Mouse (Mus musculus): ENCODE results near the gene Bcan. TPM values are rescaled to one million over a fixed set of nuclear protein-coding genes. Genes with fewer than 3 reads are reported as not detected.
A peak's percentile ranks its signal among the peaks of the same experiment; 100 is the strongest.

Gene Bcan
- polyA plus RNA-seq, 1 experiment from 2014 or later = not detected

DNA sequence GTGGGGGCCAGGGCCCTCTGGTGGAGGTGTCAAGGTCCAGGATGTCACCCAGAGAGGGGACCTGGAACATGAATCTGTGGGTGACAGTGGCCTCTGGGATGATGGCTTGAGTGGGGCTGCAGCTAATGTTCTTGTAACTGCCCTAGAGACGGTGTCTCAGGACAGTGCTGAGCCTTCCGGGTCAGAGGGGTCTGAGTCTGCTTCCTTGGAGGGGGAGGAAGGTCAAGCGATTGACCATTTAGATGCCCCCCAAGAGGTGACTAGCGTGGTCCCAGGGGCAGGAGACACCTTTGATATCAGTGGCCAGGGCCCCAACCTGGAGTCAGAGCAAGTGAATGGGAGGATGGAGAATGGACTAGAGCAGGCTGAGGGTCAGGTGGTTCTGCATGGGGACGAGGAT is 20.5 kb downstream of the Bcan start:
- Histone ChIP-seq H3K4me1 (ENCODE audit: control insufficient read depth, insufficient read depth, low read length) (peaks cover 66% of the 10 kb centered on the region), H3K9ac (ENCODE audit: low read depth, low read length) (no peak overlapping the region), H3K27me3 (ENCODE audit: control insufficient read depth, insufficient read depth, low read length) (no peaks in the 10 kb centered on the region), H3K36me3 (ENCODE audit: control insufficient read depth, insufficient read depth, low read length) (peaks cover 18% of the 10 kb centered on the region), H3K9me3 (ENCODE audit: control insufficient read depth, low read length) (no peaks in the 10 kb centered on the region), H3K4me3 (ENCODE audit: low read length) (no peak overlapping the region), H3K27ac (ENCODE audit: low read depth, low read length) (0 out of 2 replicates have a peak overlapping the region, but pooled peaks have one; percentile 56), H3K4me2 (replicated peaks; ENCODE audit: low read depth, low read length) (no peak overlapping the region)
- no peak for ATAC-seq (ENCODE audit: low FRiP score, low TSS enrichment)
- WGBS = 82% methylated on average over 5 of the region's 5 CpGs

GRCm38 (mm10) chr3:87974381-87974987 is 25.5 kb downstream of the Bcan start:
- Histone ChIP-seq H3K4me2 (replicated peaks; ENCODE audit: low read depth, low read length) (peak overlapping the region; percentile 96), H3K9me3 (ENCODE audit: control insufficient read depth, low read length) (no peaks in the 10 kb centered on the region), H3K4me3 (ENCODE audit: low read length) (peak overlapping the region; percentile 71), H3K36me3 (ENCODE audit: control insufficient read depth, insufficient read depth, low read length) (peaks cover 19% of the 10 kb centered on the region), H3K9ac (ENCODE audit: low read depth, low read length) (peak overlapping the region; percentile 82; the same call in 1 of the 2 replicates), H3K27me3 (ENCODE audit: control insufficient read depth, insufficient read depth, low read length) (no peaks in the 10 kb centered on the region), H3K4me1 (ENCODE audit: control insufficient read depth, insufficient read depth, low read length) (peaks cover 51% of the 10 kb centered on the region), H3K27ac (ENCODE audit: low read depth, low read length) (peak overlapping the region; percentile 37; the same call in 1 of the 2 replicates)
- WGBS = 30% methylated on average over 12 of the region's 12 CpGs
- ATAC-seq (ENCODE audit: low FRiP score, low TSS enrichment) = no peak

DNA sequence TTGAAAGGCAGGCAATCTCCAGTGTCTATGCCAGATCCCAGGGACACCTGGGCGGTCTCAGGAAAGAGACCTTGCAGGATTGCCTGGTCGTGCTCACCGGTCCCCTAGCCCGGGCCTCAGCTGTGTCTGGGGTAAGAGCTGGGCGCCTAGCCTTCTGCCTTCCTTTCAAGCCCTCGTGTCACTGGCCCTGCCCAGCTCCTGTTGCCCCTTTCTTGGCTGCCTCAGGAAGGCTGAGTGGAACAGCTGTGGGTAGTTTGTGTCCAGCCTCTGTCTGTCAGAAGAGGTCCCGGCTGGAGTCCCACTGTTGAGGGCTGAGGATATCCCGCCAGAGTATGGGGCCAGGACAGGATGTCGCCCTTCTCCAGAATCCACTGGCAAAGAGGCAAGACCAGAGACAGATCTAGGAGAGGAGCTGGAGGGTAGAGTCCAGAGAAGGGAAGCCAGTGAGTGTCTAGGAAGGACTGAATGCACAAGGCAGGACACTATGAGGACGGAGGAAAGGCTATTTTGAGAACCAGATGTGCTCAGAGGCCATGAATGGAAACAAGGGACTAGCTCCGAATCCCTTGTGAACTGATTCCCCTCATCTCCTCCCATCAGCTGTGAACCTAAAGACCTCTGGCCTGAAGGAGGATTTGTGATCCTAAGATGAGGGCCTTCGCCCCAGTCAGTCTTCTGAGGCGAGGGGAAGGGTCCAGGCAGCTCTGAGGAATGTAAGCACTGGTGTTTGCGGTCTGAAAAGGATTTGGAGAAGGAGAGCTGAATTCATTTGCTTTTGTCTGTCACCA is 26.2 kb downstream of the Bcan start:
- H3K9me3 ChIP-seq (ENCODE audit: control insufficient read depth, low read length) = no peaks in the 10 kb centered on the region
- peak overlapping the region; percentile 71 for H3K4me3 ChIP-seq (ENCODE audit: low read length)
- peak overlapping the region; percentile 96 for H3K4me2 ChIP-seq (replicated peaks; ENCODE audit: low read depth, low read length)
- no peak overlapping the region for H3K27ac ChIP-seq (ENCODE audit: low read depth, low read length)
- WGBS = 38% methylated on average over 14 of the region's 14 CpGs
- peaks cover 45% of the 10 kb centered on the region for H3K4me1 ChIP-seq (ENCODE audit: control insufficient read depth, insufficient read depth, low read length)
- H3K27me3 ChIP-seq (ENCODE audit: control insufficient read depth, insufficient read depth, low read length) = no peaks in the 10 kb centered on the region
- H3K36me3 ChIP-seq (ENCODE audit: control insufficient read depth, insufficient read depth, low read length) = peaks cover 19% of the 10 kb centered on the region
- peak overlapping the region; percentile 82; the same call in 1 of the 2 replicates for H3K9ac ChIP-seq (ENCODE audit: low read depth, low read length)
- no peak for ATAC-seq (ENCODE audit: low FRiP score, low TSS enrichment)

DNA sequence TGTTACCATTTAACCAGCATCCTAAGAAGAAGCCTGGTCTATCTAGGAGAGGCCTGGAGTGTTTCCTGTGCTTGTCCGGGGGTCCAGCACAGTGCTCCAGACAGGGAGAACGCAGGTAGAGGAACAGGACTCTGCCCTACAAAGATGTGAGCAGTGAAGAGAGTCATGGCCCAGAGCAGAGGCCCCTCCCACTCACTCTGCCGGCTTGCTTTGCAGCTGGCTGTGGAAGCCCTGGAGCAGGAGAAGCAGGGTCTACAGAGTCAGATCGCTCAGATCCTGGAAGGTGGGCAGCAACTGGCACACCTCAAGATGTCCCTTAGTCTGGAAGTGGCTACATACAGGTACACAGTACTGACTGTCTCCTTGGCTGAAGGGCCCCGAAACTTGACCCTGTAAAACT is 27.3 kb downstream of the Bcan start:
- Histone ChIP-seq H3K9ac (ENCODE audit: low read depth, low read length) (peak overlapping the region; percentile 82), H3K27me3 (ENCODE audit: control insufficient read depth, insufficient read depth, low read length) (no peaks in the 10 kb centered on the region; the same call in 1 of the 2 replicates), H3K4me1 (ENCODE audit: control insufficient read depth, insufficient read depth, low read length) (peaks cover 38% of the 10 kb centered on the region), H3K4me3 (ENCODE audit: low read length) (peak overlapping the region; percentile 71), H3K4me2 (replicated peaks; ENCODE audit: low read depth, low read length) (peak overlapping the region; percentile 96), H3K36me3 (ENCODE audit: control insufficient read depth, insufficient read depth, low read length) (peaks cover 16% of the 10 kb centered on the region), H3K27ac (ENCODE audit: low read depth, low read length) (peak overlapping the region; percentile 48; the same call in 1 of the 2 replicates), H3K9me3 (ENCODE audit: control insufficient read depth, low read length) (no peaks in the 10 kb centered on the region)
- WGBS = 24% methylated on average over 5 of the region's 5 CpGs
- ATAC-seq (ENCODE audit: low FRiP score, low TSS enrichment) = no peak

DNA sequence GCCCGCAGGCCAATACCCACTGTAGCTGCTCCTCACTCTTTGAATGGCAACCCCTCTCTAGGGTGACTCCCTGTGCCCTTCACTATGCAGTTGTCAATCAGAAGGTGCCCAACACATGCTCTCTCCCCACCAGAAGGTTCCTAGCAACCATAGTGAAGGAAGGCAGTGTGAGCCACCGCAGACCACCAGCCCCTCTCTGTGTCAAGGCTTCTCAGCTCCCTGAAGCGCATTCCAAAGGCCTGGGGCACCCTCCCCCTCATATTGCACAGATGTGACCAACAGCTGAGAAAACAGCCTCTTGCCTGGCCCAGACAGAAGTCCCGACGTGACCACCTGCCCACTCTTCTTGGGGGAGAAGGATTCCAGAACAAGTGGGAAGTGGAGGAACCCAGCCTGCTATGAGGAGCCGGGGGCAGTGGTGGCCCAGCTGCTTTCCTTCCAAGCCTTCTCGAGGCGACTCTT is 27.8 kb downstream of the Bcan start:
- WGBS = 6% methylated on average over 8 of the region's 8 CpGs
- Histone ChIP-seq H3K27ac (ENCODE audit: low read depth, low read length) (peak overlapping the region; percentile 48; the same call in 1 of the 2 replicates), H3K4me2 (replicated peaks; ENCODE audit: low read depth, low read length) (peak overlapping the region; percentile 96), H3K27me3 (ENCODE audit: control insufficient read depth, insufficient read depth, low read length) (no peaks in the 10 kb centered on the region; the same call in 1 of the 2 replicates), H3K4me3 (ENCODE audit: low read length) (peak overlapping the region; percentile 71), H3K9ac (ENCODE audit: low read depth, low read length) (peak overlapping the region; percentile 82), H3K36me3 (ENCODE audit: control insufficient read depth, insufficient read depth, low read length) (peaks cover 16% of the 10 kb centered on the region), H3K4me1 (ENCODE audit: control insufficient read depth, insufficient read depth, low read length) (peaks cover 38% of the 10 kb centered on the region), H3K9me3 (ENCODE audit: control insufficient read depth, low read length) (no peaks in the 10 kb centered on the region)
- ATAC-seq (ENCODE audit: low FRiP score, low TSS enrichment) = peak; percentile 13; the same call in 1 of the 2 replicates

GRCm38 (mm10) chr3:87971489-87972202 is 28.4 kb downstream of the Bcan start:
- H3K4me2 ChIP-seq (replicated peaks; ENCODE audit: low read depth, low read length) = peak overlapping the region; percentile 96
- peaks cover 38% of the 10 kb centered on the region for H3K4me1 ChIP-seq (ENCODE audit: control insufficient read depth, insufficient read depth, low read length)
- no peaks in the 10 kb centered on the region for H3K9me3 ChIP-seq (ENCODE audit: control insufficient read depth, low read length)
- ATAC-seq (ENCODE audit: low FRiP score, low TSS enrichment) = peak; percentile 21; the same call in 1 of the 2 replicates
- no peaks in the 10 kb centered on the region; the same call in 1 of the 2 replicates for H3K27me3 ChIP-seq (ENCODE audit: control insufficient read depth, insufficient read depth, low read length)
- peak overlapping the region; percentile 71 for H3K4me3 ChIP-seq (ENCODE audit: low read length)
- H3K9ac ChIP-seq (ENCODE audit: low read depth, low read length) = peak overlapping the region; percentile 82
- peaks cover 16% of the 10 kb centered on the region for H3K36me3 ChIP-seq (ENCODE audit: control insufficient read depth, insufficient read depth, low read length)
- peak overlapping the region; percentile 75 for H3K27ac ChIP-seq (ENCODE audit: low read depth, low read length)
- WGBS = under 1% methylated on average over 60 of the region's 60 CpGs

DNA sequence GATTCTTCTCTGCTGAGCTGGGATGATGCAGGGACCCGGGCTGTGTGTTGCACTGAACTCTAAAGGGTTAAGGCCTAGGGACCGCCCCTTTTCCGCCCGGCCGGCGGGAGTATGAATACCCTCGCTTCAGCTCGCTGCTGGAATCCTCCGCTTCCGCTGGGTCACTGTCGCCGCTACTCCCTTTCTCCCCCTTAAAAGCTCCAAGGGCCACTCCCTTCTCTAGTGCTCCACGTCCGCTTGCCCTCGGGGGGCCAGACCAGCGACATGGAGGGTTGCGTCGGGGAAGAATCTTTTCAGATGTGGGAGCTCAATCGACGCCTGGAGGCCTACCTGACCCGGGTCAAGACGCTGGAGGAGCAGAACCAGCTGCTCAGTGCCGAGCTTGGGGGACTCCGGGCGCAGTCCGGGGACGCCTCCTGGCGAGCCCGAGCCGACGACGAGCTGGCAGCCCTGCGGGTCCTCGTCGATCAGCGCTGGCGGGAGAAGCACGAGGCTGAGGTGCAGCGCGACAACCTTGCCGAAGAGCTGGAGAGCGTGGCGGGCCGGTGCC is 29.0 kb downstream of the Bcan start, which contains the start of gene Nes:
Gene Nes (plus strand): TSS at position 140 of the 550 bp plus-strand sequence.
- Histone ChIP-seq H3K36me3 (ENCODE audit: control insufficient read depth, insufficient read depth, low read length) (peaks cover 13% of the 10 kb centered on the region), H3K4me1 (ENCODE audit: control insufficient read depth, insufficient read depth, low read length) (peaks cover 38% of the 10 kb centered on the region), H3K9ac (ENCODE audit: low read depth, low read length) (peak within 1 kb of the TSS; percentile 82), H3K9me3 (ENCODE audit: control insufficient read depth, low read length) (no peaks in the 10 kb centered on the region), H3K4me3 (ENCODE audit: low read length) (peak within 1 kb of the TSS; percentile 71), H3K27me3 (ENCODE audit: control insufficient read depth, insufficient read depth, low read length) (no peaks in the 10 kb centered on the region; the same call in 1 of the 2 replicates), H3K4me2 (replicated peaks; ENCODE audit: low read depth, low read length) (peak within 1 kb of the TSS; percentile 96), H3K27ac (ENCODE audit: low read depth, low read length) (peak within 1 kb of the TSS; percentile 75)
- whole genome bisulfite sequencing = under 1% methylated on average over 44 of the region's 44 CpGs
- ATAC-seq (ENCODE audit: low FRiP score, low TSS enrichment) = peak; percentile 78

- H3K4me2 ChIP-seq (replicated peaks; ENCODE audit: low read depth, low read length) = peak overlapping the region; percentile 96
- H3K27ac ChIP-seq (ENCODE audit: low read depth, low read length) = peak overlapping the region; percentile 75
- peaks cover 38% of the 10 kb centered on the region for H3K4me1 ChIP-seq (ENCODE audit: control insufficient read depth, insufficient read depth, low read length)
- no peaks in the 10 kb centered on the region; the same call in 1 of the 2 replicates for H3K27me3 ChIP-seq (ENCODE audit: control insufficient read depth, insufficient read depth, low read length)
- peaks cover 7% of the 10 kb centered on the region for H3K36me3 ChIP-seq (ENCODE audit: control insufficient read depth, insufficient read depth, low read length)
- H3K4me3 ChIP-seq (ENCODE audit: low read length) = peak overlapping the region; percentile 71
- peak; percentile 22 for ATAC-seq (ENCODE audit: low FRiP score, low TSS enrichment)
- no peaks in the 10 kb centered on the region for H3K9me3 ChIP-seq (ENCODE audit: control insufficient read depth, low read length)
- H3K9ac ChIP-seq (ENCODE audit: low read depth, low read length) = peak overlapping the region; percentile 82; the same call in 1 of the 2 replicates
- 1% methylated on average over 21 of the region's 21 CpGs for WGBS
Measured at GRCm38 (mm10) chr3:87970184-87970938, 29.7 kb downstream of the Bcan start.

All from kidney, embryonic 14.5 days (tissue).